Mouse (Mus musculus): ENCODE measurements around the gene Pdpk1. TPM values are rescaled to one million over a fixed set of nuclear protein-coding genes. Genes with fewer than 3 reads are reported as not detected.

Gene Pdpk1
- polyA plus RNA-seq, 1 experiment = 12.7 TPM

GRCm38 (mm10) chr17:24170125-24170524 is 19.4 kb upstream of the Pdpk1 start:
- 57% methylated on average over 3 of the region's 3 CpGs for WGBS
- peaks cover 13% of the 10 kb centered on the region for H3K36me3 ChIP-seq (ENCODE audit: control insufficient read depth, insufficient read depth, low read length)
- H3K27ac ChIP-seq (ENCODE audit: insufficient read depth, low read depth, low read length) = no peak overlapping the region
- TF ChIP-seq POLR2A (IDR thresholded peaks at IDR 0.05; ENCODE audit: low read depth, low read length) = no peak
- no peak for TF ChIP-seq CTCF (IDR thresholded peaks at IDR 0.05; ENCODE audit: extremely low read depth, insufficient read length, insufficient replicate concordance, low read depth, low read length)
- no peaks in the 10 kb centered on the region for H3K27me3 ChIP-seq (ENCODE audit: control insufficient read depth, insufficient read depth, low read length)
- H3K4me3 ChIP-seq (ENCODE audit: low read depth, low read length) = peak overlapping the region; percentile 86; the same call in 1 of the 2 replicates
- H3K4me1 ChIP-seq (ENCODE audit: control insufficient read depth, insufficient read depth, insufficient read length, low read length) = peaks cover 11% of the 10 kb centered on the region

GRCm38 (mm10) chr17:24169317-24170065 is 18.8 kb upstream of the Pdpk1 start, which contains the start of gene Atp6v0c:
Atp6v0c (minus strand) TSS chr17:24169702.
- Histone ChIP-seq H3K36me3 (ENCODE audit: control insufficient read depth, insufficient read depth, low read length) (peaks cover 13% of the 10 kb centered on the region), H3K4me1 (ENCODE audit: control insufficient read depth, insufficient read depth, insufficient read length, low read length) (peaks cover 11% of the 10 kb centered on the region), H3K27ac (ENCODE audit: insufficient read depth, low read depth, low read length) (peak within 1 kb of the TSS; percentile 99), H3K4me3 (ENCODE audit: low read depth, low read length) (peak within 1 kb of the TSS; percentile 86), H3K27me3 (ENCODE audit: control insufficient read depth, insufficient read depth, low read length) (no peaks in the 10 kb centered on the region)
- WGBS = under 1% methylated on average over 58 of the region's 58 CpGs
- no peak for TF ChIP-seq CTCF (IDR thresholded peaks at IDR 0.05; ENCODE audit: extremely low read depth, insufficient read length, insufficient replicate concordance, low read depth, low read length)
- peak; percentile 76; the same call in 1 of the 2 replicates for TF ChIP-seq POLR2A (IDR thresholded peaks at IDR 0.05; ENCODE audit: low read depth, low read length)

GRCm38 (mm10) chr17:24168590-24169277 is 18.0 kb upstream of the Pdpk1 start:
- Histone ChIP-seq H3K36me3 (ENCODE audit: control insufficient read depth, insufficient read depth, low read length) (peaks cover 13% of the 10 kb centered on the region), H3K27ac (ENCODE audit: insufficient read depth, low read depth, low read length) (peak overlapping the region; percentile 99), H3K4me1 (ENCODE audit: control insufficient read depth, insufficient read depth, insufficient read length, low read length) (peaks cover 11% of the 10 kb centered on the region), H3K27me3 (ENCODE audit: control insufficient read depth, insufficient read depth, low read length) (no peaks in the 10 kb centered on the region), H3K4me3 (ENCODE audit: low read depth, low read length) (peak overlapping the region; percentile 86)
- no peak for TF ChIP-seq CTCF (IDR thresholded peaks at IDR 0.05; ENCODE audit: extremely low read depth, insufficient read length, insufficient replicate concordance, low read depth, low read length)
- no peak for TF ChIP-seq POLR2A (IDR thresholded peaks at IDR 0.05; ENCODE audit: low read depth, low read length)
- under 1% methylated on average over 41 of the region's 41 CpGs for WGBS

- Histone ChIP-seq H3K27me3 (ENCODE audit: control insufficient read depth, insufficient read depth, low read length) (no peaks in the 10 kb centered on the region), H3K36me3 (ENCODE audit: control insufficient read depth, insufficient read depth, low read length) (peaks cover 13% of the 10 kb centered on the region), H3K4me3 (ENCODE audit: low read depth, low read length) (peak overlapping the region; percentile 86), H3K27ac (ENCODE audit: insufficient read depth, low read depth, low read length) (peak overlapping the region; percentile 48), H3K4me1 (ENCODE audit: control insufficient read depth, insufficient read depth, insufficient read length, low read length) (peaks cover 11% of the 10 kb centered on the region)
- TF ChIP-seq CTCF (IDR thresholded peaks at IDR 0.05; ENCODE audit: extremely low read depth, insufficient read length, insufficient replicate concordance, low read depth, low read length) (no peak), POLR2A (IDR thresholded peaks at IDR 0.05; ENCODE audit: low read depth, low read length) (no peak)
- WGBS = 22% methylated on average over 7 of the region's 7 CpGs
Measured at GRCm38 (mm10) chr17:24167891-24168505, 17.3 kb upstream of the Pdpk1 start.

GRCm38 (mm10) chr17:24167120-24167519 is 16.4 kb upstream of the Pdpk1 start:
- H3K4me1 ChIP-seq (ENCODE audit: control insufficient read depth, insufficient read depth, insufficient read length, low read length) = peaks cover 12% of the 10 kb centered on the region
- H3K36me3 ChIP-seq (ENCODE audit: control insufficient read depth, insufficient read depth, low read length) = peaks cover 13% of the 10 kb centered on the region
- TF ChIP-seq POLR2A (IDR thresholded peaks at IDR 0.05; ENCODE audit: low read depth, low read length) (no peak), CTCF (IDR thresholded peaks at IDR 0.05; ENCODE audit: extremely low read depth, insufficient read length, insufficient replicate concordance, low read depth, low read length) (no peak)
- no peak overlapping the region for H3K4me3 ChIP-seq (ENCODE audit: low read depth, low read length)
- no peak overlapping the region for H3K27ac ChIP-seq (ENCODE audit: insufficient read depth, low read depth, low read length)
- H3K27me3 ChIP-seq (ENCODE audit: control insufficient read depth, insufficient read depth, low read length) = no peaks in the 10 kb centered on the region
- 78% methylated on average over 6 of the region's 6 CpGs for WGBS

- Histone ChIP-seq H3K4me1 (ENCODE audit: control insufficient read depth, insufficient read depth, insufficient read length, low read length) (peaks cover 17% of the 10 kb centered on the region), H3K4me3 (ENCODE audit: low read depth, low read length) (no peak overlapping the region), H3K27me3 (ENCODE audit: control insufficient read depth, insufficient read depth, low read length) (no peaks in the 10 kb centered on the region), H3K36me3 (ENCODE audit: control insufficient read depth, insufficient read depth, low read length) (peaks cover 16% of the 10 kb centered on the region), H3K27ac (ENCODE audit: insufficient read depth, low read depth, low read length) (0 out of 2 replicates have a peak overlapping the region, but pooled peaks have one; percentile 7)
- 64% methylated on average over 11 of the region's 11 CpGs for WGBS
- TF ChIP-seq POLR2A (IDR thresholded peaks at IDR 0.05; ENCODE audit: low read depth, low read length) (no peak), CTCF (IDR thresholded peaks at IDR 0.05; ENCODE audit: extremely low read depth, insufficient read length, insufficient replicate concordance, low read depth, low read length) (no peak)
Measured at GRCm38 (mm10) chr17:24164566-24165259, 14.0 kb upstream of the Pdpk1 start.

All from small intestine, adult 2 months (tissue).